Mouse (Mus musculus) heart, embryonic 16.5 days (tissue): Measurements from ENCODE around the gene Espn. TPM values are rescaled to one million over a fixed set of nuclear protein-coding genes. Genes with fewer than 3 reads are reported as not detected.

Experiments used
- ATAC-seq: fragments of 200-750 bp; cut with Nextera tagmentation; replicated peaks from 2 replicates; pipeline ENCODE4 v1.8.0; 2017; ENCODE audit warnings: moderate number of reproducible peaks; ENCODE audit not compliant: insufficient read depth, low FRiP score; ENCODE audit errors: extremely low read depth
- H3K27ac ChIP-seq: fragments of 300-500 bp; sonication (generic); 2 replicates; pipeline ENCODE4 v1.5.1; 2014; ENCODE audit warnings: mild to moderate bottlenecking, low read length, control low read depth, moderate library complexity
- H3K27me3 ChIP-seq: fragments of 300-500 bp; sonication (generic); 2 replicates; pipeline ENCODE4 v1.6.1; 2014; ENCODE audit warnings: low read length, mixed read lengths; ENCODE audit not compliant: control insufficient read depth, insufficient read depth
- H3K36me3 ChIP-seq: fragments of 300-500 bp; sonication (generic); 2 replicates; pipeline ENCODE4 v1.6.1; 2014; ENCODE audit not compliant: control insufficient read depth, insufficient read depth
- H3K4me1 ChIP-seq: fragments of 300-500 bp; sonication (generic); 2 replicates; pipeline ENCODE4 v1.6.1; 2014; ENCODE audit warnings: low read length, mixed read lengths; ENCODE audit not compliant: control insufficient read depth, insufficient read depth
- H3K4me2 ChIP-seq: fragments of 300-500 bp; sonication (generic); 2 replicates; pipeline ENCODE4 v1.6.1; 2014; ENCODE audit warnings: low read depth, mild to moderate bottlenecking, control low read depth, low read length
- H3K4me3 ChIP-seq: fragments of 300-500 bp; sonication (generic); 2 replicates; pipeline ENCODE4 v1.5.1; 2014; ENCODE audit warnings: mild to moderate bottlenecking, control low read depth, low read length
- H3K9ac ChIP-seq: fragments of 300-500 bp; sonication (generic); 2 replicates; pipeline ENCODE4 v1.6.1; 2014; ENCODE audit warnings: low read length, control low read depth
- H3K9me3 ChIP-seq: fragments of 300-500 bp; sonication (generic); replicated peaks from 2 replicates; pipeline ENCODE4 v1.6.1; 2016; ENCODE audit warnings: low read length; ENCODE audit not compliant: control insufficient read depth
- WGBS: fragments of 180-500 bp; shearing (Covaris S2); extraction: QIAGEN DNeasy Blood & Tissue Kit; methylation state at CpG from one replicate; pipeline ENCODE4 v1.1.7; 2014; 5-methylcytosine and 5-hydroxymethylcytosine counted together
- polyA plus RNA-seq: library from polyadenylated mRNA; unstranded; fragments of >200 nt; fragmentation: Nextera tagmentation; extraction: Ambion mirVana; gene quantifications from 2 replicates; pipeline ENCODE4 v1.2.1, GENCODE M21; 2015

Gene Espn
- polyA plus RNA-seq, 1 experiment from 2014 or later: 1.5 TPM

DNA sequence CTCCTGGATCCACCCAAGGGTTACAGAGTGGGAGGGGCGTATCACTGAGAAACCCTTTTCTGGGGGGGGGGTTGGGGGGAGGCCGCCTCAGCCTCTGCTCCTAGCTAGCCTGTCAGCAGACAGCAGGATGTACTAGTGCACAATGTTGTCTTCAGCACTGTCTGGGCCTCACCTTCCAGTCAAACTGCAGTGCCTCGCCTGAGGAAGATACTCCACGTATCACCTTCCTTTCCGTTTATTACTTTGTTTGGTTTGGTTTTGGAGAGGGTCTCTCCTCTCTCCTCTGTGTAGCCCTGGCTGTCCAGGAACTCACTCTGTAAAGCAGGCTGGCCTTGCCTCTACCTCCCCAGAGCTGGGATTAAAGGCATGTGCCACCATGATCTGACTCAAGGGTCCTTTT is 19.0 kb downstream of the Espn start:
- Histone ChIP-seq H3K4me2 (no peak overlapping the region), H3K4me1 (peaks cover 9% of the 10 kb centered on the region), H3K4me3 (no peak overlapping the region), H3K36me3 (no peaks in the 10 kb centered on the region), H3K9me3 (no peaks in the 10 kb centered on the region), H3K27ac (no peak overlapping the region), H3K27me3 (peaks cover 55% of the 10 kb centered on the region), H3K9ac (no peak overlapping the region)
- WGBS: 46% methylated on average over 5 of the region's 5 CpGs
- no peak for ATAC-seq

- no peak overlapping the region for H3K4me2 ChIP-seq
- no peak overlapping the region for H3K27ac ChIP-seq
Measured at GRCm38 (mm10) chr4:152132772-152133169, 19.4 kb downstream of the Espn start.

DNA sequence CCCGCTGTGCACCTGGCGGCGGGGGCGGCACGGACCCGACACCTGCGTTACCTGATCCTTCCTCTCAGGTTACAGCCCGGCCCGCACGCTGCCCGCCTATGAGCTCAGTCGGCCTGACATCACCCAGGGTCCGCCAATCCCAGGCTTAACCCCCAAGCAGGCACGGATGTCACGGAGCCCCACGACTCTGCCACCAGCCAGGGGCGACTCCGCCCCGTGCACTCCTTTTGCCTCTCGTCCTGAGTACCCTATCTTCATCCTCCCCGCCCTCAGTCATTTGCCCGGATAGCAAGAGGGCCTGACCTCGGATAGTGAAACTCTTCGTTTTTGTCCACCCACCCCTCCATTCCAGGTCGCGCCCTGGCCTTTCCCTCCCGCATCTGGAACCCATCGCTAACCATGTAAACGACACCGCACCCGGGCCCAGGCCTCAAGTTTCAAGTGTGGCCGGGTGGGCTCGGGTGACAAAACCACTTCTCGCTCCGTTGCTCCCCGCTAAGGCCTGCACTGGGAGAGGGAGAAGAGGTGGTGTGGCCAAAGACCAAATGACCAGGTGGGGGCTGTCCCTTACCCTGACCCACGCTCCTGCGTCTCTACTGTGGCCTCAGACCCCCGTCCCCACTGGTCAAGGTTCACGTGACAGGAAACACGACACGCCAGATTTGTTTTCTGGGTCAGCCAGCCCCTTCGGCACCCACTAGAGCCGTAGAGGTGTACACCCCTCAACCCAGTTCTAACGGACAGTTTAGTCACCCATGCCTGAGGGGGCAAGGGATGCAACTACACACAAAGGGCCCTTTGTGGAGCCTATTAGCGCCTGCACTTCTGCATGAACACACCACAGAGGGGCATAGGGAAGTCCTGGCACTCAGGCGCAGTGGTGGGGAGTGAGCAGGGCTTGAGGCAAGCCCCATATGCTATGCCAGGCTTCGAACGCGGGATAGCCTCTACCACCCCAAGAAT is 20.1 kb downstream of the Espn start:
- Histone ChIP-seq H3K36me3 (no peaks in the 10 kb centered on the region), H3K4me1 (peaks cover 7% of the 10 kb centered on the region), H3K4me2 (peak overlapping the region; percentile 68), H3K9ac (no peak overlapping the region), H3K27ac (no peak overlapping the region), H3K27me3 (peaks cover 67% of the 10 kb centered on the region), H3K4me3 (peak overlapping the region; percentile 46), H3K9me3 (no peaks in the 10 kb centered on the region)
- 11% methylated on average over 49 of the region's 50 CpGs for WGBS
- no peak for ATAC-seq

More at GRCm38 (mm10) chr4:152132772-152133169, 19.4 kb downstream of the Espn start:
- Histone ChIP-seq H3K9ac (no peak overlapping the region), H3K4me3 (no peak overlapping the region), H3K36me3 (no peaks in the 10 kb centered on the region), H3K9me3 (no peaks in the 10 kb centered on the region), H3K27me3 (peaks cover 60% of the 10 kb centered on the region), H3K4me1 (peaks cover 7% of the 10 kb centered on the region)
- ATAC-seq: no peak
- 37% methylated on average over 10 of the region's 10 CpGs for WGBS

DNA sequence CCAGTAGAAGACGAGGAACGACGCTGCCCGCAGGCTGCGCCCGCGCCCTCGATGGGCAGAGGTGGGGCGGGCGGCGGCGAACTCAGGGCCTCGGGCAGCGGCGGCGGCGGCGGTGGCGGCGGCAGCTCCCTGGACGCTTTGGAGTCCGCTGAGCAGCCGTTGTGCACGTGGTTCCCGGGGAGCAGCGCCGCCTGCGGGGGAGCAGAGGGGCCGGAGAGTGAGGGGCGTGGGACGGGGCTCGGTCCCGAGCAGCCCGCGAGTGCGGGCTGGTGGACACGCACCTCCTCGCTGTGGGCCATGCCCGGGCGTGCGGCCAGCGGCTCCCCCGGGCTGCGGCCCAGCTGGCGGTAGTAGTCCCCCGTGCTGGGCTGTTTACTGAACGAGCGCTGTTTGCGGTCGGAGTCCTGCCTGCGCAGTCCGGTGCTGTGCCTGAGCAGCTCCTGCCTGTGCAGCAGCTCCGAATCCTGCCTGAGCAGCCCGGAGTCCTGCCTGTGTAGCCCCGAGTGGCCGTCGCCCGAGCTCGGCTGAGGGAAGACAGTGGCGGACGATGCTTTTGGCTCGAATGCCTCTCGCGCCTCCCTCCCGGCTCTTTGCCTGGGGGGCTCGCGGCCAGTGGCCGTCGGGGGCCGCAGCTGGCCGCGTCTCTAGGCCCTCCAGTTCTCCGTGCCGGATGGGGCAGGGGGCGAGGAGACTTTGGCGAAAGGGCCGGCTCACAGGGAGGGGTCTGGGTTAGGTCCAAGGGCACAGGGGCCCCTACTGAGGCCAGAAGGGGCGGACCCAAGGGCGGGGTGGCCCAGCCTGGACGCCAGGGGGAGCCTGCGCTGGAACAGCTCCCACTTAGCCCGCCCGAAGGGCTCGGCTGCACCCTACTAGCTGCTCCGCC is 21.2 kb downstream of the Espn start:
- peak; percentile 65 for ATAC-seq
- Histone ChIP-seq H3K36me3 (no peaks in the 10 kb centered on the region), H3K4me3 (peak overlapping the region; percentile 46), H3K4me2 (peak overlapping the region; percentile 68), H3K9me3 (no peaks in the 10 kb centered on the region), H3K9ac (0 out of 2 replicates have a peak overlapping the region, but pooled peaks have one; percentile 0), H3K27ac (no peak overlapping the region), H3K4me1 (peaks cover 13% of the 10 kb centered on the region), H3K27me3 (peaks cover 77% of the 10 kb centered on the region)
- WGBS: under 1% methylated on average over 85 of the region's 85 CpGs

DNA sequence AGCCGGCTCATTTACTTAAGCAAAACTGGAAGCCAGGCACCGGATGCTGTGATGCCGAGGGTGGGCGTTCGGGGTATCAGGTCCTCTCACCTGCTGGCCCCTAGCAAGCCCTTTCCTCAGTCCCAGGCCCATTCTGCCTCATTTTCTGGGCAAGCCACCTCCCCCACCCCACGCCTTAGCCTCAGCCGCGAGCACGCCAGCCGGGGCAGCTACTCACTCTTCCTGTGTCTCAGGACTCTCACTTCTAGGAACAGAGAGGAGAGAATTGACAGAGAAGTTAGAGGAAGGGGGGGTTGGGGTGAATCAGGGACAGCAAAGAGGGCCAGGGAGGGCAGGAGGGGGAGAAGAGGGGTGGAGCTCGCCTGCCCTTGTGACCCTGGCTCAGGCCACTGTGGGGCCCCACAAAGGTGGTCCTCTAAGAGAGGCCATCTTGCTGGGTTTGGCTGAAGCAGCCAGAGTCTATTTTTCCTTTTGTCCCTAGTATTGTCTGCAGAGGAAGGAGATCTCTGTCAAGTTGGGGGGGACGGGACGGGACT is 22.7 kb downstream of the Espn start:
- Histone ChIP-seq H3K9ac (no peak overlapping the region), H3K27ac (no peak overlapping the region), H3K36me3 (no peaks in the 10 kb centered on the region), H3K4me3 (no peak overlapping the region), H3K9me3 (no peaks in the 10 kb centered on the region), H3K4me2 (no peak overlapping the region), H3K4me1 (peaks cover 23% of the 10 kb centered on the region), H3K27me3 (peaks cover 93% of the 10 kb centered on the region)
- no peak for ATAC-seq
- WGBS: 56% methylated on average over 13 of the region's 13 CpGs

GRCm38 (mm10) chr4:152128784-152129183 is 23.4 kb downstream of the Espn start:
- Histone ChIP-seq H3K36me3 (no peaks in the 10 kb centered on the region), H3K4me2 (no peak overlapping the region), H3K27ac (no peak overlapping the region), H3K27me3 (peaks cover 93% of the 10 kb centered on the region), H3K4me1 (peaks cover 23% of the 10 kb centered on the region), H3K9ac (no peak overlapping the region), H3K4me3 (no peak overlapping the region), H3K9me3 (no peaks in the 10 kb centered on the region)
- 71% methylated on average over 5 of the region's 5 CpGs for WGBS
- no peak for ATAC-seq

- Histone ChIP-seq H3K27ac (no peak overlapping the region), H3K4me2 (no peak overlapping the region), H3K9ac (no peak overlapping the region), H3K36me3 (no peaks in the 10 kb centered on the region), H3K27me3 (peaks cover 93% of the 10 kb centered on the region), H3K4me3 (no peak overlapping the region), H3K4me1 (peaks cover 23% of the 10 kb centered on the region), H3K9me3 (no peaks in the 10 kb centered on the region)
- 94% methylated on average over 11 of the region's 11 CpGs for WGBS
- ATAC-seq: no peak
Measured at GRCm38 (mm10) chr4:152127884-152128283, 24.3 kb downstream of the Espn start.

GRCm38 (mm10) chr4:152126026-152126920 is 25.9 kb downstream of the Espn start:
- Histone ChIP-seq H3K4me2 (peak overlapping the region; percentile 55), H3K27me3 (peaks cover 89% of the 10 kb centered on the region), H3K9me3 (no peaks in the 10 kb centered on the region), H3K4me1 (peaks cover 19% of the 10 kb centered on the region), H3K36me3 (no peaks in the 10 kb centered on the region), H3K27ac (no peak overlapping the region), H3K4me3 (peak overlapping the region; percentile 46), H3K9ac (peak overlapping the region; percentile 48)
- 7% methylated on average over 65 of the region's 65 CpGs for WGBS
- no peak for ATAC-seq
